ENCODE assay signal across 9 mouse cellular contexts in genomic region chr3:100993718-100994117, GRCm38 (mm10). TPM values are rescaled to one million over a fixed set of nuclear protein-coding genes. Genes with fewer than 3 reads are reported as not detected.
DNase-seq lines count a peak whose midpoint lies in the region; ATAC-seq lines count a peak whose summit lies in the region.
"Had no signal": no experiment of that assay in that cellular context is flagged by ENCODE, and none has a peak within 500 bp of the region (broad histone marks: within the 10 kb centered on the region; RNA-seq: fewer than 3 reads in every experiment).

No protein-coding gene starts in this region.

- ATAC-seq in intestine, embryonic 16.5 days = no peak
- ATAC-seq in forebrain, embryonic 11.5 days (replicated peaks; ENCODE audit: low FRiP score) = no peak

- H3K4me3 ChIP-seq in intestine, embryonic 16.5 days (ENCODE audit: low read length) = no peak overlapping the region
- H3K4me3 ChIP-seq in forebrain, embryonic 11.5 days (ENCODE audit: low read depth, low read length) = no peak overlapping the region
- H3K4me3 ChIP-seq: embryonic facial prominence, embryonic 15.5 days had no signal

- DNase-seq in adrenal gland, adult (ENCODE audit: inconsistent age in 2 of 2, low spot score in 1 of 2) = peak; percentile 35 to 68
- DNase-seq in adrenal gland, adult 8-10 months = no peak
- DNase-seq in T-cell, adult 2 months (ENCODE audit: low spot score) = peak; percentile 41
- DNase-seq in heart, postnatal 4 days = peak; percentile 40
- DNase-seq in lung, postnatal 36 days = peak; percentile 59
- DNase-seq in cerebellum, postnatal 14 days = no peak
- no peak for DNase-seq in forebrain, embryonic 11.5 days (ENCODE audit: low spot score)

- no peaks in the 10 kb centered on the region for H3K9me3 ChIP-seq in intestine, embryonic 16.5 days (ENCODE audit: control insufficient read depth, low read length)
- no peaks in the 10 kb centered on the region for H3K9me3 ChIP-seq in forebrain, embryonic 11.5 days (ENCODE audit: control insufficient read depth, low read length)
- H3K9me3 ChIP-seq: embryonic facial prominence, embryonic 15.5 days had no signal

- H3K4me2 ChIP-seq in intestine, embryonic 16.5 days (ENCODE audit: low read depth, low read length) = no peak overlapping the region
- no peak overlapping the region for H3K4me2 ChIP-seq in forebrain, embryonic 11.5 days (ENCODE audit: low read depth, low read length, severe bottlenecking)
- H3K4me2 ChIP-seq: embryonic facial prominence, embryonic 15.5 days had no signal

- no peak overlapping the region for H3K9ac ChIP-seq in intestine, embryonic 16.5 days (ENCODE audit: low read depth, low read length)
- no peak overlapping the region for H3K9ac ChIP-seq in forebrain, embryonic 11.5 days (ENCODE audit: low read length)
- H3K9ac ChIP-seq: embryonic facial prominence, embryonic 15.5 days had no signal

- no peak overlapping the region for H3K27ac ChIP-seq in intestine, embryonic 16.5 days (ENCODE audit: low read length)
- no peak overlapping the region for H3K27ac ChIP-seq in forebrain, embryonic 11.5 days (ENCODE audit: low read depth, low read length)
- H3K27ac ChIP-seq: embryonic facial prominence, embryonic 15.5 days had no signal

- H3K4me1 ChIP-seq in intestine, embryonic 16.5 days (ENCODE audit: control insufficient read depth, insufficient read depth, low read length) = 0 out of 2 replicates have a peak, but pooled peaks cover 3% of the 10 kb centered on the region
- H3K4me1 ChIP-seq in forebrain, embryonic 11.5 days (replicated peaks; ENCODE audit: control insufficient read depth, insufficient read depth, low read length) = no peaks in the 10 kb centered on the region

- 52% methylated on average over 15 of the region's 15 CpGs for WGBS in intestine, embryonic 16.5 days
- WGBS in forebrain, embryonic 11.5 days = 89% methylated on average over 15 of the region's 15 CpGs

- H3K36me3 ChIP-seq in intestine, embryonic 16.5 days (ENCODE audit: control insufficient read depth, insufficient read depth, low read length) = no peaks in the 10 kb centered on the region
- no peaks in the 10 kb centered on the region for H3K36me3 ChIP-seq in forebrain, embryonic 11.5 days (ENCODE audit: control insufficient read depth, insufficient read depth, low read length)
- H3K36me3 ChIP-seq: embryonic facial prominence, embryonic 15.5 days had no signal

- no peaks in the 10 kb centered on the region for H3K27me3 ChIP-seq in intestine, embryonic 16.5 days (replicated peaks; ENCODE audit: control insufficient read depth, insufficient read depth, low read length)
- H3K27me3 ChIP-seq in forebrain, embryonic 11.5 days (ENCODE audit: control insufficient read depth, insufficient read depth, low read length) = no peaks in the 10 kb centered on the region
- H3K27me3 ChIP-seq: embryonic facial prominence, embryonic 15.5 days had no signal

RNA-seq across cellular contexts. Expression of gene Ttf2, which starts 24.3 kb away (rescaled TPM):
- 10 to 100 TPM; 10.5 to 14.8 (median 13.8) TPM for total RNA-seq in adrenal gland, adult 8-10 months (2022)
- 10 to 100 TPM in 1 of 2 experiments, 1 to 10 TPM in 1; 9.6 to 11.1 TPM for total RNA-seq in heart, postnatal 4 days (2021)
- polyA plus RNA-seq in intestine, embryonic 16.5 days (2015; fragmentation: Nextera tagmentation; extraction: Ambion mirVana) = 8.9 and 10.5 TPM in 2 replicates
- polyA plus RNA-seq in forebrain, embryonic 11.5 days (2014; fragmentation: Nextera tagmentation; extraction: Ambion mirVana) = 30.2 and 30.8 TPM in 2 replicates

RNA-seq across cellular contexts. Expression of gene Cd101, which starts 35.6 kb away (rescaled TPM):
- under 1 TPM; 0.19 to 0.46 (median 0.34) TPM for total RNA-seq in adrenal gland, adult 8-10 months (2022)
- 1 to 10 TPM in 1 of 2 experiments, under 1 TPM in 1; 0.74 to 1.0 TPM for total RNA-seq in heart, postnatal 4 days (2021)
- polyA plus RNA-seq in intestine, embryonic 16.5 days (2015; fragmentation: Nextera tagmentation; extraction: Ambion mirVana) = 0.09 and 0.13 TPM in 2 replicates
- polyA plus RNA-seq in forebrain, embryonic 11.5 days (2014; fragmentation: Nextera tagmentation; extraction: Ambion mirVana) = 0.07 TPM in 1 of 2 replicates, not detected in the other

Comparison
In these comparisons a context has a peak if more than half of its experiments do, and no peak if none do; other contexts are left out.
1. DNase-seq: peak in adrenal gland, adult (2 of 2), T-cell, adult 2 months (single experiment), heart, postnatal 4 days (single experiment) and lung, postnatal 36 days (single experiment); none in adrenal gland, adult 8-10 months (single experiment), cerebellum, postnatal 14 days (0 of 2) and forebrain, embryonic 11.5 days (single experiment).